Mouse (Mus musculus): ENCODE results near the gene Noxred1.
"Not testable (repeated sequence)": the region's sequence is repeated elsewhere in the genome, so short reads cannot be mapped to it uniquely, and the experiment has no call there.

Gene Noxred1

GRCm38 (mm10) chr12:87230379-87230895 is 8.1 kb downstream of the Noxred1 start:
- DNase-seq (ENCODE audit: low read depth in 2 of 2, low spot score in 2 of 2), result no peak

GRCm38 (mm10) chr12:87229633-87230032 is 8.9 kb downstream of the Noxred1 start:
- DNase-seq (ENCODE audit: low read depth in 2 of 2, low spot score in 2 of 2), result no peak

GRCm38 (mm10) chr12:87226801-87227200 is 11.7 kb downstream of the Noxred1 start:
- no peak for DNase-seq (ENCODE audit: low read depth in 2 of 2, low spot score in 2 of 2)

GRCm38 (mm10) chr12:87224950-87225349 is 13.6 kb downstream of the Noxred1 start:
- DNase-seq (ENCODE audit: low read depth in 2 of 2, low spot score in 2 of 2), result no peak

- DNase-seq (ENCODE audit: low read depth in 2 of 2, low spot score in 2 of 2), result no peak
Measured at GRCm38 (mm10) chr12:87219362-87219761, 19.2 kb downstream of the Noxred1 start.

GRCm38 (mm10) chr12:87217596-87217995 is 20.9 kb downstream of the Noxred1 start:
- no peak for DNase-seq (ENCODE audit: low read depth in 2 of 2, low spot score in 2 of 2)

GRCm38 (mm10) chr12:87216053-87216452 is 22.5 kb downstream of the Noxred1 start:
- no peak for DNase-seq (ENCODE audit: low read depth in 2 of 2, low spot score in 2 of 2)

GRCm38 (mm10) chr12:87212844-87213606 is 25.5 kb downstream of the Noxred1 start:
- no peak for DNase-seq (ENCODE audit: low read depth in 2 of 2, low spot score in 2 of 2)

GRCm38 (mm10) chr12:87205789-87206188 is 32.7 kb downstream of the Noxred1 start:
- not testable (repeated sequence) for DNase-seq (ENCODE audit: low read depth in 2 of 2, low spot score in 2 of 2)

GRCm38 (mm10) chr12:87201694-87202093 is 36.8 kb downstream of the Noxred1 start:
- no peak for DNase-seq (ENCODE audit: low read depth in 2 of 2, low spot score in 2 of 2)

- peak; percentile 67 to 79 for DNase-seq (ENCODE audit: low read depth in 2 of 2, low spot score in 2 of 2)
Measured at GRCm38 (mm10) chr12:87199973-87200586, 38.5 kb downstream of the Noxred1 start, which contains the start of gene Tmed8. TSS of gene Tmed8 (minus strand) at chr12:87200454.

- peak; percentile 28 to 45 for DNase-seq (ENCODE audit: low read depth in 2 of 2, low spot score in 2 of 2)
Measured at GRCm38 (mm10) chr12:87199206-87199972, 39.1 kb downstream of the Noxred1 start, which contains the start of gene Samd15. TSS of gene Samd15 (plus strand) at chr12:87199723.

GRCm38 (mm10) chr12:87198792-87199191 is 39.7 kb downstream of the Noxred1 start:
- DNase-seq (ENCODE audit: low read depth in 2 of 2, low spot score in 2 of 2), result no peak

GRCm38 (mm10) chr12:87196310-87196709 is 42.2 kb downstream of the Noxred1 start:
- DNase-seq (ENCODE audit: low read depth in 2 of 2, low spot score in 2 of 2), result no peak

GRCm38 (mm10) chr12:87195069-87195468 is 43.5 kb downstream of the Noxred1 start:
- no peak for DNase-seq (ENCODE audit: low read depth in 2 of 2, low spot score in 2 of 2)

GRCm38 (mm10) chr12:87193008-87193407 is 45.5 kb downstream of the Noxred1 start:
- no peak for DNase-seq (ENCODE audit: low read depth in 2 of 2, low spot score in 2 of 2)

- DNase-seq (ENCODE audit: low read depth in 2 of 2, low spot score in 2 of 2), result no peak
Measured at GRCm38 (mm10) chr12:87177631-87178030, 60.9 kb downstream of the Noxred1 start.

GRCm38 (mm10) chr12:87175194-87175946 is 63.2 kb downstream of the Noxred1 start:
- DNase-seq (ENCODE audit: low read depth in 2 of 2, low spot score in 2 of 2), result no peak
